ENCODE assay signal across 22 mouse cellular contexts in genomic region chr11:53202459-53203250, GRCm38 (mm10).
A peak's percentile ranks its signal among the peaks of the same experiment; 100 is the strongest.
DNase-seq lines count a peak whose midpoint lies in the region; ATAC-seq and TF ChIP-seq lines count a peak whose summit lies in the region.
"Had no signal": no experiment of that assay in that cellular context is flagged by ENCODE, and none has a peak within 500 bp of the region (broad histone marks: within the 10 kb centered on the region; RNA-seq: fewer than 3 reads in every experiment).

No protein-coding gene starts in this region.

- in situ Hi-C loops in ES-E14 (cut with MboI; ENCODE audit: low sequenced_read_pairs in 2 of 2, unreplicated experiment in 2 of 2), result no loop called here

- ATAC-seq in frontal cortex, adult (ENCODE audit: low TSS enrichment), result no peak
- no peak for ATAC-seq in forebrain, embryonic 14.5 days
- ATAC-seq: forebrain, embryonic 13.5 days; forebrain, embryonic 16.5 days; Patski had no signal

- no peaks in the 10 kb centered on the region for H3K36me3 ChIP-seq in ES-E14 (ENCODE audit: control insufficient read depth, insufficient read depth, low read length, poor library complexity, severe bottlenecking)
- H3K36me3 ChIP-seq in forebrain, embryonic 14.5 days (ENCODE audit: control insufficient read depth, insufficient read depth, low read length), result no peaks in the 10 kb centered on the region
- H3K36me3 ChIP-seq: embryonic facial prominence, embryonic 12.5 days; G1E had no signal

- 88% methylated on average over 2 of the region's 2 CpGs for WGBS in forebrain, embryonic 14.5 days

- H3K27me3 ChIP-seq in forebrain, embryonic 14.5 days (replicated peaks; ENCODE audit: control insufficient read depth, insufficient read depth, low read length), result no peaks in the 10 kb centered on the region
- H3K27me3 ChIP-seq: embryonic facial prominence, embryonic 12.5 days; forebrain, embryonic 13.5 days had no signal

- no peak overlapping the region for H3K9ac ChIP-seq in ES-E14 (ENCODE audit: insufficient read depth, low read depth, low read length, poor library complexity, severe bottlenecking)
- H3K9ac ChIP-seq in forebrain, embryonic 14.5 days (ENCODE audit: low read length), result no peak overlapping the region
- H3K9ac ChIP-seq: embryonic facial prominence, embryonic 12.5 days; forebrain, embryonic 13.5 days had no signal

- H3K9me3 ChIP-seq in ES-E14 (ENCODE audit: control insufficient read depth, insufficient read depth, low read depth, low read length), result no peaks in the 10 kb centered on the region
- H3K9me3 ChIP-seq in forebrain, embryonic 14.5 days (replicated peaks; ENCODE audit: control insufficient read depth, low read length), result no peaks in the 10 kb centered on the region
- H3K9me3 ChIP-seq: G1E had no signal

- peak overlapping the region; percentile 85 for H3K27ac ChIP-seq in ES-E14 (ENCODE audit: insufficient read depth, low read depth, low read length, poor library complexity, severe bottlenecking)
- no peak overlapping the region for H3K27ac ChIP-seq in forebrain, embryonic 14.5 days (ENCODE audit: low read depth, low read length)
- H3K27ac ChIP-seq: embryonic facial prominence, embryonic 12.5 days; forebrain, embryonic 13.5 days had no signal

- H3K4me3 ChIP-seq in ES-E14 (ENCODE audit: insufficient read depth in 1 of 2, low read depth in 1 of 2, low read length in 2 of 2, poor library complexity in 1 of 2, severe bottlenecking in 1 of 2), result no peak overlapping the region
- no peak overlapping the region for H3K4me3 ChIP-seq in forebrain, embryonic 14.5 days (ENCODE audit: low read depth, low read length)
- H3K4me3 ChIP-seq: embryonic facial prominence, embryonic 12.5 days; forebrain, embryonic 13.5 days had no signal

- DNase-seq in heart, adult 11 months, result peak; percentile 51
- DNase-seq in heart, adult 9 months (ENCODE audit: low spot score in 2 of 2), result no peak
- DNase-seq in ES-E14 (ENCODE audit: low read depth, low spot score), result peak; percentile 57
- DNase-seq in WW6 (ENCODE audit: low read depth, low spot score), result peak; percentile 28
- DNase-seq in B cell, adult 2 months, result no peak
- no peak for DNase-seq in forebrain, embryonic 14.5 days (ENCODE audit: low spot score)
- DNase-seq: adrenal gland, adult 2 months; adrenal gland, postnatal 10 days; adrenal gland, postnatal 25 days; cerebellum, adult 11 months; cerebellum, adult 18-20 months; cerebellum, adult 8-10 months; cerebellum, adult 9-11 months; cerebellum, postnatal 14 days; cerebellum, postnatal 36 days; embryo, embryonic 11 days had no signal

- H3K4me2 ChIP-seq in forebrain, embryonic 14.5 days (ENCODE audit: low read length), result no peak overlapping the region
- H3K4me2 ChIP-seq: embryonic facial prominence, embryonic 12.5 days; forebrain, embryonic 13.5 days had no signal

- H3K4me1 ChIP-seq in ES-E14 (ENCODE audit: control insufficient read depth in 2 of 2, insufficient read depth in 2 of 2, low read length in 2 of 2, poor library complexity in 1 of 2), result peaks cover 1 to 6% of the 10 kb centered on the region in 2 experiments; a peak in 3 of 4 replicates
- H3K4me1 ChIP-seq in forebrain, embryonic 14.5 days (ENCODE audit: control insufficient read depth, insufficient read depth, low read length), result no peaks in the 10 kb centered on the region
- H3K4me1 ChIP-seq: embryonic facial prominence, embryonic 12.5 days; forebrain, embryonic 13.5 days had no signal

TF ChIP-seq in ES-E14, 5 proteins besides CTCF, POLR2A, EP300 and RAD21:
- no peak for TF ChIP-seq ZNF384 (IDR thresholded peaks at IDR 0.05; ENCODE audit: low read depth, low read length)
- TF ChIP-seq CHD2 (IDR thresholded peaks at IDR 0.05; ENCODE audit: low read depth, low read length), result peak; percentile 54; the same call in 1 of the 2 replicates

Comparison
In these comparisons a context has a peak if more than half of its experiments do, and no peak if none do; other contexts are left out.
1. DNase-seq: peak in heart, adult 11 months (single experiment), ES-E14 (single experiment) and WW6 (single experiment); none in heart, adult 9 months (0 of 2), B cell, adult 2 months (0 of 2) and forebrain, embryonic 14.5 days (single experiment).